Mouse (Mus musculus) stomach, postnatal 0 days (tissue): ENCODE measurements around the gene Crygb.
"Not testable (repeated sequence)": the region's sequence is repeated elsewhere in the genome, so short reads cannot be mapped to it uniquely, and the experiment has no call there.

Source experiments
- CTCF ChIP-seq: IDR thresholded peaks from 2 replicates; pipeline ENCODE4 v1.5.1; 2016; ENCODE audit warnings: antibody characterized with exemption, low read depth, mild to moderate bottlenecking, moderate library complexity
- EP300 ChIP-seq: optimal IDR thresholded peaks from 2 replicates; pipeline ENCODE3; 2016; ENCODE audit warnings: antibody characterized with exemption

DNA sequence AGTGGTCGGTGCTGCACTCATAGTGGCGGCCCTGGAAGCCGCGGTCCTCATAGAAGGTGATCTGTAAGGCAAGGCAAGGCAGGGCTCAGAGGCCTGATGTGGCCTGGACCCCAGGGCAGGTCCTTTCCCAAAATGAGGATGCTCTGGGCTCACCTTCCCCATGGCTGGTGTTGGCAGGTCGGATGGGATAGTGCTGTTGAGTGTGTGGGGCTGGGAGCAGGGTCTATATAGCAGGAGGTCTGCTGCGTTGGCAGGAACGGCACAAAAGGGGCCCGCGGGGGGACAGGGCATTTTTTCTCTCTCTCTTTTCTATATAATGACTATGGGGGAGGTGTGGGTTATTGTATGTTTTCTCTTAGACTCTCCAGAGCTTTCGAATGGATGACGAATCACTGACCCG, 31.1 kb downstream of the Crygb start, which contains the start of gene Cryge:
- not testable (repeated sequence) for TF ChIP-seq CTCF, EP300
